Mouse (Mus musculus) cerebellum, adult 2 months (tissue): ENCODE results near the gene Zmym2.

ENCODE experiments used
- CTCF ChIP-seq: fragments of 200-500 bp; IDR thresholded peaks from 2 replicates; pipeline ENCODE4 v1.5.1; 2011; ENCODE audit warnings: low read depth, mild to moderate bottlenecking, control low read depth, low read length, moderate library complexity, borderline replicate concordance; ENCODE audit not compliant: insufficient read depth
- POLR2A ChIP-seq: fragments of 200-500 bp; IDR thresholded peaks from 2 replicates; pipeline ENCODE4 v1.6.1; 2011; ENCODE audit warnings: low read length, control low read depth, borderline replicate concordance; ENCODE audit not compliant: insufficient read depth

DNA sequence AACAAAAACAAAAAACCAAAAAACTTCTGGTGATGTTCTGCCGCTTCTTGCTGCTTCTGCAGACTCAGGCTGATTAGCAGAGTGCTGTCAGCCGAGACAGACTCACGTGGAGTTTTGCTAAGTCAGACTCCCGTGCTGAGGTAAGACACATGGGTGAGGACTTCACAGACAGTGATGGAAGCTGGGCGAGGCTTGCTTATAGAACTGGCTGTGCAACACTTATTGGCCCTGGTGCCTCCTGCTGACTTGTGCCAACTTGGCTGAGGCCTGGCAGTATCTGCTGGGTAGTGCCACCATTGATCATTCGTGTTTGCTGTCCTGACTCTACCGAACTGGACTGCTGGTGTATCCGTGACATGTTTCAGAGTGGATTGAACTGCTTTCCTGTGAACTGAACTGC, 22.4 kb upstream of the Zmym2 start:
- TF ChIP-seq POLR2A (no peak), CTCF (no peak)
